Mouse (Mus musculus) E14TG2a.4 (cell line): ENCODE measurements at regions not wholly inside any gene's neighbourhood (a gene's known extent, or its start where the extent isn't known, plus 50 kb on each side); places are given as distances from the start of the nearest gene placed in this dataset.

Experiments used
- CTCF ChIP-seq: conservative IDR thresholded peaks from 2 replicates; pipeline ENCODE4 v1.5.1; 2014; ENCODE audit warnings: low read length
- NANOG ChIP-seq: IDR thresholded peaks from 2 replicates; pipeline ENCODE4 v1.6.1; 2014; ENCODE audit warnings: borderline replicate concordance, low read length, mixed read lengths
- POU5F1 ChIP-seq: IDR thresholded peaks from 2 replicates; pipeline ENCODE4 v1.6.1; 2014; ENCODE audit warnings: low read length, borderline replicate concordance

GRCm38 (mm10) chr4:10265942-10266341 is 608.4 kb upstream of the 2610301B20Rik start:
- TF ChIP-seq CTCF: no peak
- TF ChIP-seq NANOG: no peak
- no peak for TF ChIP-seq POU5F1
